Mouse (Mus musculus): Measurements from ENCODE around the gene Clk4. TPM values are rescaled to one million over a fixed set of nuclear protein-coding genes. Genes with fewer than 3 reads are reported as not detected.

The Clk4 gene
- polyA plus RNA-seq, 1 experiment from 2014 or later: 45.8 TPM

GRCm38 (mm10) chr11:51242897-51243296 is 18.6 kb upstream of the Clk4 start:
- Histone ChIP-seq H3K4me1 (ENCODE audit: insufficient read depth) (no peaks in the 10 kb centered on the region), H3K4me2 (ENCODE audit: low read depth, low read length) (no peak overlapping the region), H3K27ac (ENCODE audit: low read depth) (no peak overlapping the region), H3K9me3 (ENCODE audit: low read length) (no peaks in the 10 kb centered on the region), H3K9ac (replicated peaks) (no peak overlapping the region), H3K36me3 (replicated peaks; ENCODE audit: insufficient read depth, low read length) (no peaks in the 10 kb centered on the region), H3K27me3 (ENCODE audit: insufficient read depth, low read length) (no peaks in the 10 kb centered on the region), H3K4me3 (ENCODE audit: low read depth, low read length) (no peak overlapping the region)
- DNase-seq: no peak
- ATAC-seq: no peak
- 64% methylated on average over 2 of the region's 2 CpGs for WGBS (ENCODE audit: insufficient replicate concordance)
- TF ChIP-seq CTCF (IDR thresholded peaks at IDR 0.05; ENCODE audit: low read depth) (peak; percentile 29), EP300 (IDR thresholded peaks at IDR 0.05; ENCODE audit: low read depth) (no peak)

GRCm38 (mm10) chr11:51257006-51257405 is 4.5 kb upstream of the Clk4 start:
- H3K36me3 ChIP-seq (replicated peaks; ENCODE audit: insufficient read depth, low read length): no peaks in the 10 kb centered on the region
- no peak for DNase-seq
- WGBS (ENCODE audit: insufficient replicate concordance): 66% methylated on average over 4 of the region's 4 CpGs
- H3K4me2 ChIP-seq (ENCODE audit: low read depth, low read length): no peak overlapping the region
- TF ChIP-seq CTCF (IDR thresholded peaks at IDR 0.05; ENCODE audit: low read depth): no peak
- TF ChIP-seq EP300 (IDR thresholded peaks at IDR 0.05; ENCODE audit: low read depth): no peak
- H3K4me3 ChIP-seq (ENCODE audit: low read depth, low read length): no peak overlapping the region
- no peak for ATAC-seq
- no peaks in the 10 kb centered on the region for H3K9me3 ChIP-seq (ENCODE audit: low read length)
- no peak overlapping the region for H3K9ac ChIP-seq (replicated peaks)
- no peaks in the 10 kb centered on the region for H3K27me3 ChIP-seq (ENCODE audit: insufficient read depth, low read length)
- peaks cover 3% of the 10 kb centered on the region; the same call in 1 of the 2 replicates for H3K4me1 ChIP-seq (ENCODE audit: insufficient read depth)
- H3K27ac ChIP-seq (ENCODE audit: low read depth): no peak overlapping the region

- TF ChIP-seq CTCF (IDR thresholded peaks at IDR 0.05; ENCODE audit: low read depth) (peak; percentile 55), EP300 (IDR thresholded peaks at IDR 0.05; ENCODE audit: low read depth) (no peak)
- Histone ChIP-seq H3K9ac (replicated peaks) (peak within 1 kb of the TSS; percentile 98), H3K9me3 (ENCODE audit: low read length) (no peaks in the 10 kb centered on the region), H3K27ac (ENCODE audit: low read depth) (peak within 1 kb of the TSS; percentile 98), H3K27me3 (ENCODE audit: insufficient read depth, low read length) (no peaks in the 10 kb centered on the region), H3K4me3 (ENCODE audit: low read depth, low read length) (peak within 1 kb of the TSS; percentile 91), H3K4me1 (ENCODE audit: insufficient read depth) (peaks cover 25% of the 10 kb centered on the region), H3K4me2 (ENCODE audit: low read depth, low read length) (peak within 1 kb of the TSS; percentile 97), H3K36me3 (replicated peaks; ENCODE audit: insufficient read depth, low read length) (peaks cover 16% of the 10 kb centered on the region)
- 3% methylated on average over 57 of the region's 57 CpGs for WGBS (ENCODE audit: insufficient replicate concordance)
- ATAC-seq: peak; percentile 95
- DNase-seq: peak; percentile 99
Measured at GRCm38 (mm10) chr11:51262342-51263285, 1.1 kb downstream of the Clk4 start, which contains the start of gene BC049762. Gene BC049762 (minus strand): TSS chr11:51263046.

- H3K9ac ChIP-seq (replicated peaks): peak overlapping the region; percentile 98
- ATAC-seq (peak; percentile 72), DNase-seq (peak; percentile 82)
- peaks cover 25% of the 10 kb centered on the region for H3K4me1 ChIP-seq (ENCODE audit: insufficient read depth)
- H3K27me3 ChIP-seq (ENCODE audit: insufficient read depth, low read length): no peaks in the 10 kb centered on the region
- peak overlapping the region; percentile 91 for H3K4me3 ChIP-seq (ENCODE audit: low read depth, low read length)
- H3K9me3 ChIP-seq (ENCODE audit: low read length): no peaks in the 10 kb centered on the region
- peaks cover 19% of the 10 kb centered on the region for H3K36me3 ChIP-seq (replicated peaks; ENCODE audit: insufficient read depth, low read length)
- peak overlapping the region; percentile 98 for H3K27ac ChIP-seq (ENCODE audit: low read depth)
- TF ChIP-seq CTCF (IDR thresholded peaks at IDR 0.05; ENCODE audit: low read depth) (no peak), EP300 (IDR thresholded peaks at IDR 0.05; ENCODE audit: low read depth) (no peak)
- peak overlapping the region; percentile 97 for H3K4me2 ChIP-seq (ENCODE audit: low read depth, low read length)
- WGBS (ENCODE audit: insufficient replicate concordance): under 1% methylated on average over 50 of the region's 50 CpGs
Measured at GRCm38 (mm10) chr11:51263286-51263831, 1.8 kb downstream of the Clk4 start.

- Histone ChIP-seq H3K4me2 (ENCODE audit: low read depth, low read length) (peak overlapping the region; percentile 97), H3K9ac (replicated peaks) (peak overlapping the region; percentile 98), H3K9me3 (ENCODE audit: low read length) (no peaks in the 10 kb centered on the region), H3K27ac (ENCODE audit: low read depth) (peak overlapping the region; percentile 98), H3K36me3 (replicated peaks; ENCODE audit: insufficient read depth, low read length) (peaks cover 27% of the 10 kb centered on the region), H3K4me3 (ENCODE audit: low read depth, low read length) (peak overlapping the region; percentile 91), H3K27me3 (ENCODE audit: insufficient read depth, low read length) (no peaks in the 10 kb centered on the region), H3K4me1 (ENCODE audit: insufficient read depth) (peaks cover 25% of the 10 kb centered on the region)
- TF ChIP-seq CTCF (IDR thresholded peaks at IDR 0.05; ENCODE audit: low read depth) (no peak), EP300 (IDR thresholded peaks at IDR 0.05; ENCODE audit: low read depth) (no peak)
- 5% methylated on average over 6 of the region's 6 CpGs for WGBS (ENCODE audit: insufficient replicate concordance)
- ATAC-seq (peak; percentile 18; the same call in 1 of the 2 replicates), DNase-seq (peak; percentile 53)
Measured at GRCm38 (mm10) chr11:51264352-51264751, 2.8 kb downstream of the Clk4 start.

- no peak for ATAC-seq
- peak overlapping the region; percentile 91 for H3K4me3 ChIP-seq (ENCODE audit: low read depth, low read length)
Measured at GRCm38 (mm10) chr11:51265326-51265725, 3.8 kb downstream of the Clk4 start.

More at GRCm38 (mm10) chr11:51265326-51265725, 3.8 kb downstream of the Clk4 start:
- peak overlapping the region; percentile 97 for H3K4me2 ChIP-seq (ENCODE audit: low read depth, low read length)
- no peaks in the 10 kb centered on the region for H3K27me3 ChIP-seq (ENCODE audit: insufficient read depth, low read length)
- no peak for DNase-seq
- 44% methylated on average over 3 of the region's 3 CpGs for WGBS (ENCODE audit: insufficient replicate concordance)
- peaks cover 31% of the 10 kb centered on the region for H3K36me3 ChIP-seq (replicated peaks; ENCODE audit: insufficient read depth, low read length)
- H3K27ac ChIP-seq (ENCODE audit: low read depth): peak overlapping the region; percentile 98; the same call in 1 of the 2 replicates
- TF ChIP-seq CTCF (IDR thresholded peaks at IDR 0.05; ENCODE audit: low read depth): peak; percentile 75
- TF ChIP-seq EP300 (IDR thresholded peaks at IDR 0.05; ENCODE audit: low read depth): no peak
- H3K4me1 ChIP-seq (ENCODE audit: insufficient read depth): peaks cover 25% of the 10 kb centered on the region
- no peak overlapping the region for H3K9ac ChIP-seq (replicated peaks)
- no peaks in the 10 kb centered on the region for H3K9me3 ChIP-seq (ENCODE audit: low read length)
